Mouse (Mus musculus) lung, adult 2 months (tissue): ENCODE results near the gene Stt3a.

Source experiments
- CTCF ChIP-seq: fragments of 200-500 bp; IDR thresholded peaks from 2 replicates; pipeline ENCODE4 v1.5.1; 2011; ENCODE audit warnings: mild to moderate bottlenecking, low read length, control low read depth; ENCODE audit not compliant: insufficient read depth
- POLR2A ChIP-seq: fragments of 200-500 bp; IDR thresholded peaks from 2 replicates; pipeline ENCODE4 v1.6.1; 2011; ENCODE audit warnings: low read depth, mild to moderate bottlenecking, control low read depth, low read length, borderline replicate concordance; ENCODE audit errors: extremely low read depth

DNA sequence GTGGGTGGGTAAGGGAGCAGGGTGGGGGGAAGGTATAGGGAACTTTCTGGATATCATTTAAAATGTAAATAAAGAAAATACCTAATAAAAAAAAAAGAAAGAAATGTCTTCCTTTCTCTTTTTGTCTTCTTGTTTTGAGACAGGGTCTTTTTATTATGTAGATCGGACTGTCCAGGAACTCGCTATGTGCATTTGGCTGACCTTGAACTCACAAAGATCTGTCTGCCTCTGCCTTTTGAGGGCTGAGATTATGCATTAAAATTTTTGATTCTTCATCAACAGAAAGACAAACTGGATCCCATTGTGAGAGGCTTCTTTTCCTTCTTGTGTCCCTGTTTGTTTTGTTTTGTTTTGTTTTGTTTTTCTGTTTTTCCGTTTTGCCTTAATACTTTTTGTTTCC is 35.5 kb upstream of the Stt3a start:
- no peak for TF ChIP-seq CTCF
- no peak for TF ChIP-seq POLR2A
